Mouse (Mus musculus) MEL (cell line): Measurements from ENCODE around the gene Alg12. TPM values are rescaled to one million over a fixed set of nuclear protein-coding genes. Genes with fewer than 3 reads are reported as not detected.

Source experiments
- DNase-seq: peaks from one replicate; pipeline ENCODE4 v3.0.0; 2011; ENCODE audit warnings: low read depth, low spot score
- H3K27ac ChIP-seq: 2 replicates; pipeline ENCODE4 v1.5.1; 2012; ENCODE audit warnings: low read depth, mild to moderate bottlenecking, control low read depth, low read length, moderate library complexity; ENCODE audit not compliant: control insufficient read depth
- H3K27me3 ChIP-seq, 2 experiments: fragments of 150-350 bp in 1 of 2; sonication (generic) in 1 of 2; 2 replicates each; pipeline ENCODE4 v1.6.1; 2012; ENCODE audit warnings: low read length in 2 of 2, mild to moderate bottlenecking in 2 of 2, improper control_type of control experiment in 1 of 2, moderate library complexity in 1 of 2; ENCODE audit not compliant: insufficient read depth in 2 of 2, control insufficient read depth in 1 of 2
- H3K36me3 ChIP-seq, 2 experiments: 2 replicates each; pipeline ENCODE4 v1.6.1; 2012 to 2014; ENCODE audit warnings: low read length in 2 of 2, improper control_type of control experiment in 1 of 2, inconsistent platforms in 1 of 2, mild to moderate bottlenecking in 1 of 2; ENCODE audit not compliant: insufficient read depth in 2 of 2, control insufficient read depth in 1 of 2
- H3K4me1 ChIP-seq, 2 experiments: fragments of 150-350 bp in 1 of 2; sonication (generic) in 1 of 2; 2 replicates each; pipeline ENCODE4 v1.6.1; 2012; ENCODE audit warnings: low read length in 2 of 2, improper control_type of control experiment in 1 of 2, mild to moderate bottlenecking in 1 of 2; ENCODE audit not compliant: insufficient read depth in 2 of 2, control insufficient read depth in 1 of 2
- H3K4me3 ChIP-seq, 2 experiments: fragments of 150-350 bp in 1 of 2; sonication (generic) in 1 of 2; 2 replicates each; pipeline ENCODE4 v1.5.1; 2012; ENCODE audit warnings: low read depth in 2 of 2, low read length in 2 of 2, mild to moderate bottlenecking in 2 of 2, moderate library complexity in 2 of 2, control low read depth in 1 of 2, improper control_type of control experiment in 1 of 2; ENCODE audit not compliant: control insufficient read depth in 1 of 2, insufficient read depth in 1 of 2
- H3K79me2 ChIP-seq: 2 replicates; pipeline ENCODE4 v1.6.1; 2012; ENCODE audit warnings: mild to moderate bottlenecking, low read length, moderate library complexity; ENCODE audit not compliant: control insufficient read depth, poor library complexity, insufficient read depth
- H3K9ac ChIP-seq: 2 replicates; pipeline ENCODE4 v1.6.1; 2012; ENCODE audit warnings: low read depth, mild to moderate bottlenecking, control low read depth, low read length, moderate library complexity; ENCODE audit not compliant: control insufficient read depth, poor library complexity, severe bottlenecking
- H3K9me3 ChIP-seq: fragments of 150-350 bp; sonication (generic); replicated peaks from 2 replicates; pipeline ENCODE4 v1.6.1; 2012; ENCODE audit warnings: mild to moderate bottlenecking, low read length, improper control_type of control experiment, moderate library complexity; ENCODE audit not compliant: insufficient read depth
- CHD1 ChIP-seq: IDR thresholded peaks from 2 replicates; pipeline ENCODE4 v1.6.1; 2012; ENCODE audit warnings: low read depth, mild to moderate bottlenecking, inconsistent platforms, low read length, improper control_type of control experiment
- CHD2 ChIP-seq: IDR thresholded peaks from 2 replicates; pipeline ENCODE4 v1.6.1; 2011; ENCODE audit warnings: low read length, improper control_type of control experiment
- ELF1 ChIP-seq: IDR thresholded peaks from 2 replicates; pipeline ENCODE4 v1.6.1; 2014; ENCODE audit warnings: low read depth, mild to moderate bottlenecking, inconsistent platforms, low read length, improper control_type of control experiment, moderate library complexity
- EP300 ChIP-seq, 2 experiments: IDR thresholded peaks; 2 replicates each; pipeline ENCODE4 v1.6.1; 2011; ENCODE audit warnings: improper control_type of control experiment in 2 of 2, low read length in 2 of 2, low read depth in 1 of 2, mild to moderate bottlenecking in 1 of 2
- KAT2A ChIP-seq: conservative IDR thresholded peaks from 2 replicates; pipeline ENCODE4 v1.6.1; 2012; ENCODE audit warnings: low read depth, low read length, improper control_type of control experiment, inconsistent platforms
- MAFK ChIP-seq: IDR thresholded peaks from 2 replicates; pipeline ENCODE4 v1.6.1; 2011; ENCODE audit warnings: low read depth, mild to moderate bottlenecking, low read length, improper control_type of control experiment, borderline replicate concordance
- MAX ChIP-seq: IDR thresholded peaks from 2 replicates; pipeline ENCODE4 v1.6.1; 2011; ENCODE audit warnings: low read length, improper control_type of control experiment
- MAZ ChIP-seq: IDR thresholded peaks from 2 replicates; pipeline ENCODE4 v1.6.1; 2012; ENCODE audit warnings: low read depth, mild to moderate bottlenecking, inconsistent platforms, low read length, improper control_type of control experiment
- MYB ChIP-seq: IDR thresholded peaks from 2 replicates; pipeline ENCODE4 v1.6.1; 2011; ENCODE audit warnings: mild to moderate bottlenecking, low read depth, low read length, improper control_type of control experiment
- NELFE ChIP-seq: IDR thresholded peaks from 2 replicates; pipeline ENCODE4 v1.6.1; 2011; ENCODE audit warnings: low read depth, low read length, improper control_type of control experiment
- POLR2A ChIP-seq, 2 experiments: IDR thresholded peaks; 2 replicates each; pipeline ENCODE4 v1.6.1; 2011 to 2012; ENCODE audit warnings: low read length in 2 of 2, mild to moderate bottlenecking in 2 of 2, control low read depth in 1 of 2, improper control_type of control experiment in 1 of 2, low read depth in 1 of 2, moderate library complexity in 1 of 2; ENCODE audit not compliant: control insufficient read depth in 1 of 2, insufficient read depth in 1 of 2, poor library complexity in 1 of 2
- POLR2AphosphoS5 ChIP-seq: IDR thresholded peaks from 2 replicates; pipeline ENCODE4 v1.6.1; 2012; ENCODE audit warnings: low read depth, borderline replicate concordance, mild to moderate bottlenecking, inconsistent platforms, low read length, moderate library complexity, mixed read lengths
- RAD21 ChIP-seq: IDR thresholded peaks from 2 replicates; pipeline ENCODE4 v1.6.1; 2011; ENCODE audit warnings: mild to moderate bottlenecking, low read depth, low read length, improper control_type of control experiment
- SIN3A ChIP-seq: IDR thresholded peaks from 2 replicates; pipeline ENCODE4 v1.6.1; 2012; ENCODE audit warnings: low read length, improper control_type of control experiment, inconsistent platforms
- SMC3 ChIP-seq: IDR thresholded peaks from 2 replicates; pipeline ENCODE4 v1.6.1; 2011; ENCODE audit warnings: low read depth, low read length, improper control_type of control experiment
- TCF12 ChIP-seq: IDR thresholded peaks from 2 replicates; pipeline ENCODE4 v1.6.1; 2014; ENCODE audit warnings: low read depth, mild to moderate bottlenecking, inconsistent platforms, low read length, improper control_type of control experiment, moderate library complexity
- USF1 ChIP-seq: IDR thresholded peaks from 2 replicates; pipeline ENCODE4 v1.6.1; 2014; ENCODE audit warnings: low read depth, mild to moderate bottlenecking, inconsistent platforms, low read length, improper control_type of control experiment, moderate library complexity
- ZC3H11A ChIP-seq: IDR thresholded peaks from 2 replicates; pipeline ENCODE4 v1.6.1; 2012; ENCODE audit warnings: low read depth, mild to moderate bottlenecking, inconsistent platforms, low read length, improper control_type of control experiment
- polyA plus RNA-seq, 2 experiments: library from polyadenylated mRNA; stranded (reverse) in 1 of 2; unstranded in 1 of 2; fragments of >175 nt in 1 of 2; fragments of >200 nt in 1 of 2; gene quantifications; 2 replicates each; pipeline versions ENCODE4 v1.2.1 to v1.2.4; 2012; ENCODE audit warnings: low replicate concordance in 2 of 2, low read depth in 1 of 2; ENCODE audit not compliant: insufficient read length in 2 of 2, insufficient read depth in 1 of 2, missing spikeins in 1 of 2
- total RNA-seq: library from RNA; depleted of rRNA; stranded (reverse); fragments of 300-350 nt; gene quantifications from 2 replicates; pipeline ENCODE4 v1.2.3, GENCODE M21; 2012

Alg12 gene
- total and polyA plus RNA-seq, 3 experiments = 13.7 to 18.6 TPM; not detected in 1

DNA sequence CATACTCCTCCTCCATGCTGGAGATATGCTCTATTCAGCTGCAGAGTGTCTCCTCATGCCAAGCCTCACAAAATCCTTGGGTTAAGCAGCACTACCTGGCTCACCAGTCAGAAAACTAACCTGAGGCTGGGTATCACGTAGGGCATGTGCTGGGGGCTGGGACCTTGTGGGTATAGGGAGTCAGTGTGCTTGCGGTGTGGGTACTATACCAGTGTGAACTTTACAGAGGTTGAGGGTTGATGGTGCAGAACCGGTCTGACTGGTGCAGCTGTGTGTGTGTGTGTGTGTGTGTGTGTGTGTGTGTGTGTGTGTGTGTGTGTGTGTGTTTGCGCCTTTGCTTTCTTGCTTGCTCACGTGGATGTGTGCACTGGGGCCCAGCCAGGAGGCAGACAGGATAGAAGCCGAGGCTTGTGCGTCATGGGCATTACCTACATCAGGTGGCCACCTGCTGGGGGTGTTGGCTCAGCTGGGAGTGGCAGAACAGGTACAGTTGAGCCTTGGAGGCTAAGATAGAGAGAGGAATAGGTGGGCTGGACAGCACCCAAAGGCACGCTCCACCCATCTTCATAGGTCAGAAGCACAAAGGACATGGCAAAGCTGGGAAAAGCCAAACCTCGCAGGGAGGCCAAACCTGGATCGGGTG lies 32.5 kb upstream of the Alg12 start:
- no peaks in the 10 kb centered on the region for H3K36me3 ChIP-seq

DNA sequence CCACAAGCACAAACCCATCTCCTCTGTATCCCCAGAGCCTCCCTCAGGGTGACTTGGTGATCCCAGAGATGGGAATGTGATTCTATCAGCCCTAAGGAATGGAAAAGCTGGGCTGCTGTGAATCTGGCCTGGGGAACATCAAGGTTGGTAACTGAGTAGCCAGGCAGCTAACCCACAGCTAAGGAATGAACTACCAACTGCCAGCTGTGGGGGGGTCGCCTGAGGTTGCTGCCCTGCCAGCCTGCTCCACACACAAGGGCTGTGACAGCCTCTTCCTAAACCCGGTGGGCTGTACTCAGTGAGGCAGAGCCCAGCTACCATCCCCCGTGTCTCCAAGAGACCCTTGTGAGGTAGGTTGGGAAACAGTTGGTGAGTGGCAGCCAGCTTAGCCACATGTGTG lies 32.0 kb upstream of the Alg12 start:
- Histone ChIP-seq H3K4me3 (no peak overlapping the region), H3K9ac (no peak overlapping the region), H3K27ac (no peak overlapping the region), H3K36me3 (no peaks in the 10 kb centered on the region), H3K27me3 (peaks cover 0 to 14% of the 10 kb centered on the region in 2 experiments; a peak in 3 of 4 replicates), H3K4me1 (no peaks in the 10 kb centered on the region)
- no peak for DNase-seq
- TF ChIP-seq EP300 (IDR thresholded peaks at IDR 0.05; ENCODE audit: low read depth in 1 of 2, low read length in 2 of 2) (no peak), ZC3H11A (no peak), MAFK (no peak), MAX (no peak), MAZ (no peak), POLR2AphosphoS5 (no peak), RAD21 (no peak), USF1 (no peak), CHD1 (no peak), POLR2A (IDR thresholded peaks at IDR 0.05; ENCODE audit: control insufficient read depth in 1 of 2, insufficient read depth in 1 of 2, low read depth in 1 of 2, low read length in 2 of 2, poor library complexity in 1 of 2) (no peak), CHD2 (no peak), KAT2A (no peak), MYB (no peak), NELFE (no peak), SMC3 (no peak), ELF1 (no peak), TCF12 (no peak)
- TF ChIP-seq, all 39 proteins: peak for 0
- no peaks in the 10 kb centered on the region for H3K9me3 ChIP-seq
- H3K79me2 ChIP-seq = no peaks in the 10 kb centered on the region

More for the DNA sequence above, 32.5 kb upstream of the Alg12 start:
- no peak for DNase-seq
- no peak overlapping the region for H3K9ac ChIP-seq
- TF ChIP-seq SIN3A (no peak), KAT2A (no peak)
- H3K4me3 ChIP-seq = no peak overlapping the region
- no peaks in the 10 kb centered on the region for H3K9me3 ChIP-seq
- no peak overlapping the region for H3K27ac ChIP-seq
- peaks cover 0 to 14% of the 10 kb centered on the region in 2 experiments; a peak in 3 of 4 replicates for H3K27me3 ChIP-seq
- H3K79me2 ChIP-seq = no peaks in the 10 kb centered on the region
- H3K4me1 ChIP-seq = no peaks in the 10 kb centered on the region
